Mouse (Mus musculus): ENCODE data around the gene Aff3. TPM values are rescaled to one million over a fixed set of nuclear protein-coding genes. Genes with fewer than 3 reads are reported as not detected.

Gene Aff3
- polyA plus RNA-seq, 2 experiments: 0.18 to 0.22 TPM

DNA sequence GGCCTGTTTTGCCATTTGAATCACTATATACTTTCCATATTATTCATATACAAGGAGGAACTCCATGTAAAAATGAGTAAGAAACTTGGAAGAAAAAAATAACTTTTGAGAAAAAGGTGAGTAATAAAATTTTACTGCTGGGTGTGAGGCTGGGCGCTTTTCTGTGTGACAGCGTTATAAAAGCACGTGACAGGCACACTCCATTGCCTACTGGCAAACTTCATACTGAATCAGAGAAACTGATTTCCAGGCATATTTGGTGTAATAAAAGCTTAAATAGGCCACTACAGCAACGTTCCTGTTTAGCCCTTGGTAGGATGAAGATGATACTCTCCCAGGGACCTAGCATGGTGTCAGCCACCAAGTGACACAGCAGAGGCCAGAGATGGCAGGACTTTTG, 310.2 kb downstream of the Aff3 start:
- WGBS (ENCODE audit: insufficient replicate concordance): 72% methylated on average over 4 of the region's 4 CpGs
- no peak for ATAC-seq (ENCODE audit: insufficient read depth)
- Histone ChIP-seq H3K27ac (no peak overlapping the region), H3K4me1 (replicated peaks; ENCODE audit: control insufficient read depth in 2 of 2, insufficient read depth in 2 of 2, low read length in 1 of 2) (no peaks in the 10 kb centered on the region), H3K27me3 (ENCODE audit: control insufficient read depth, insufficient read depth, low read length) (no peaks in the 10 kb centered on the region), H3K4me2 (ENCODE audit: low read depth) (no peak overlapping the region), H3K36me3 (replicated peaks; ENCODE audit: control insufficient read depth, insufficient read depth, low read depth) (no peaks in the 10 kb centered on the region), H3K9ac (replicated peaks) (no peak overlapping the region), H3K9me3 (ENCODE audit: control insufficient read depth, low read length) (no peaks in the 10 kb centered on the region), H3K4me3 (ENCODE audit: insufficient read depth in 1 of 2, low read depth in 2 of 2, low read length in 2 of 2) (no peak overlapping the region)
- no peak for DNase-seq (ENCODE audit: low read depth in 3 of 3, low spot score in 3 of 3)
- no peak for TF ChIP-seq EP300 (IDR thresholded peaks at IDR 0.05; ENCODE audit: low read depth)
- no peak for TF ChIP-seq CTCF (IDR thresholded peaks at IDR 0.05; ENCODE audit: low read depth)

GRCm38 (mm10) chr1:38347346-38347745, 317.4 kb downstream of the Aff3 start:
- TF ChIP-seq CTCF (IDR thresholded peaks at IDR 0.05; ENCODE audit: low read depth) (no peak), EP300 (IDR thresholded peaks at IDR 0.05; ENCODE audit: low read depth) (no peak)
- no peak overlapping the region for H3K27ac ChIP-seq
- H3K4me2 ChIP-seq (ENCODE audit: low read depth): no peak overlapping the region
- H3K9ac ChIP-seq (replicated peaks): no peak overlapping the region
- no peak for DNase-seq (ENCODE audit: low read depth in 3 of 3, low spot score in 3 of 3)
- WGBS (ENCODE audit: insufficient replicate concordance): 49% methylated on average over 4 of the region's 4 CpGs
- H3K4me1 ChIP-seq (replicated peaks; ENCODE audit: control insufficient read depth in 2 of 2, insufficient read depth in 2 of 2, low read length in 1 of 2): no peaks in the 10 kb centered on the region
- H3K4me3 ChIP-seq (ENCODE audit: insufficient read depth in 1 of 2, low read depth in 2 of 2, low read length in 2 of 2): no peak overlapping the region
- H3K27me3 ChIP-seq (ENCODE audit: control insufficient read depth, insufficient read depth, low read length): no peaks in the 10 kb centered on the region
- H3K36me3 ChIP-seq (replicated peaks; ENCODE audit: control insufficient read depth, insufficient read depth, low read depth): no peaks in the 10 kb centered on the region
- ATAC-seq (ENCODE audit: insufficient read depth): no peak
- no peaks in the 10 kb centered on the region for H3K9me3 ChIP-seq (ENCODE audit: control insufficient read depth, low read length)

DNA sequence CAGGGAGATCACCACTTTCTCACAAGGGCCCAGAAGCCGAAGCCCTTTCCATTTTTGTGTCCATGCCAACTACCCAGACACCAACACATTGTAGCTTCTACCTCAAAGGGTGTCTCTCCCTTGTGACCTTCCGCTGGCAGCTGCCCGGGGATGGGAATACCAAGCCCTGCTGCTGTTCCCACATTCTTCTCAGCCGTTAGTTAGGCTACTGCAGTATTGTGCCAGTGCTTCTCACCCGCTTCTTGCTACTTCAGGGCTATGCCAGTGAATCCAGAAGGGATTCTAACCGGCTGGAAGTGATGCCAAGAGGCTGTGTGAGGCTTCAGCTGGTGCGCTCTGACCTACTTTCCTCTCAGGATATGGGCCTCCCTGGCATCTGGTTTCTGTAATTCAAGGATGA, 330.5 kb downstream of the Aff3 start:
- WGBS (ENCODE audit: insufficient replicate concordance): 62% methylated on average over 7 of the region's 7 CpGs

DNA sequence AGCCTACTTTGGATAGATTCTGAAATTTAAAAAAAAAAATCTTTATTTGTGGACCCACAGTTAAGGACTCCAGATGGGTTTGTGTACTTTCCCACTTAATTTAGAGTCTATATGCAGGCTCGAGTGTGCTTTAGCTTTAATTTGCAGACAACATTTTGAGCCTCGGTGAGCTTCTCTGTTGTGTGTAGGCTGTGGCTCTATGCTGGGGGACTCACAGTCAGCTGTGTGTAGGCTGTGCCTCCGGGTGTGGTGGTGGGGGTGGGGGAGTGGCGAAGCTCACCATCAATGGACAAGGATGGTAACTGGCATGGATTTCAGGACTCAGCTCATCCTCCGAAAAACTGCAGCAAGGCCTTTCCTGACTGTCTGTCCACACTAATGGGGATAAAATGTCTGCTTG, 331.8 kb downstream of the Aff3 start:
- no peak overlapping the region for H3K4me3 ChIP-seq (ENCODE audit: insufficient read depth in 1 of 2, low read depth in 2 of 2, low read length in 2 of 2)
- H3K27ac ChIP-seq: no peak overlapping the region
- ATAC-seq (ENCODE audit: insufficient read depth) (no peak), DNase-seq (ENCODE audit: low read depth in 3 of 3, low spot score in 3 of 3) (no peak)
- H3K9ac ChIP-seq (replicated peaks): no peak overlapping the region
- H3K4me1 ChIP-seq (replicated peaks; ENCODE audit: control insufficient read depth in 2 of 2, insufficient read depth in 2 of 2, low read length in 1 of 2): no peaks in the 10 kb centered on the region
- no peak overlapping the region for H3K4me2 ChIP-seq (ENCODE audit: low read depth)
- no peaks in the 10 kb centered on the region for H3K27me3 ChIP-seq (ENCODE audit: control insufficient read depth, insufficient read depth, low read length)
- H3K9me3 ChIP-seq (ENCODE audit: control insufficient read depth, low read length): no peaks in the 10 kb centered on the region
- no peaks in the 10 kb centered on the region for H3K36me3 ChIP-seq (replicated peaks; ENCODE audit: control insufficient read depth, insufficient read depth, low read depth)
- TF ChIP-seq EP300 (IDR thresholded peaks at IDR 0.05; ENCODE audit: low read depth) (no peak), CTCF (IDR thresholded peaks at IDR 0.05; ENCODE audit: low read depth) (no peak)
- WGBS (ENCODE audit: insufficient replicate concordance): 61% methylated on average over 5 of the region's 5 CpGs

More for the DNA sequence above, 330.5 kb downstream of the Aff3 start:
- no peaks in the 10 kb centered on the region for H3K27me3 ChIP-seq (ENCODE audit: control insufficient read depth, insufficient read depth, low read length)
- no peak overlapping the region for H3K9ac ChIP-seq (replicated peaks)
- no peaks in the 10 kb centered on the region for H3K4me1 ChIP-seq (replicated peaks; ENCODE audit: control insufficient read depth in 2 of 2, insufficient read depth in 2 of 2, low read length in 1 of 2)
- H3K4me2 ChIP-seq (ENCODE audit: low read depth): no peak overlapping the region
- ATAC-seq (ENCODE audit: insufficient read depth) (no peak), DNase-seq (ENCODE audit: low read depth in 3 of 3, low spot score in 3 of 3) (no peak)
- H3K4me3 ChIP-seq (ENCODE audit: insufficient read depth in 1 of 2, low read depth in 2 of 2, low read length in 2 of 2): no peak overlapping the region
- H3K36me3 ChIP-seq (replicated peaks; ENCODE audit: control insufficient read depth, insufficient read depth, low read depth): no peaks in the 10 kb centered on the region
- H3K27ac ChIP-seq: no peak overlapping the region
- no peak for TF ChIP-seq CTCF (IDR thresholded peaks at IDR 0.05; ENCODE audit: low read depth)
- TF ChIP-seq EP300 (IDR thresholded peaks at IDR 0.05; ENCODE audit: low read depth): no peak
- H3K9me3 ChIP-seq (ENCODE audit: control insufficient read depth, low read length): no peaks in the 10 kb centered on the region

GRCm38 (mm10) chr1:38324206-38324605, 340.5 kb downstream of the Aff3 start:
- 61% methylated on average over 5 of the region's 5 CpGs for WGBS (ENCODE audit: insufficient replicate concordance)
- Histone ChIP-seq H3K36me3 (replicated peaks; ENCODE audit: control insufficient read depth, insufficient read depth, low read depth) (no peaks in the 10 kb centered on the region), H3K4me2 (ENCODE audit: low read depth) (no peak overlapping the region), H3K27ac (no peak overlapping the region), H3K4me1 (replicated peaks; ENCODE audit: control insufficient read depth in 2 of 2, insufficient read depth in 2 of 2, low read length in 1 of 2) (0 out of 4 replicates have a peak, but pooled peaks cover 0 to 2% of the 10 kb centered on the region in 2 experiments), H3K9ac (replicated peaks) (no peak overlapping the region), H3K4me3 (ENCODE audit: insufficient read depth in 1 of 2, low read depth in 2 of 2, low read length in 2 of 2) (no peak overlapping the region), H3K27me3 (ENCODE audit: control insufficient read depth, insufficient read depth, low read length) (no peaks in the 10 kb centered on the region), H3K9me3 (ENCODE audit: control insufficient read depth, low read length) (no peaks in the 10 kb centered on the region)
- TF ChIP-seq CTCF (IDR thresholded peaks at IDR 0.05; ENCODE audit: low read depth) (no peak), EP300 (IDR thresholded peaks at IDR 0.05; ENCODE audit: low read depth) (no peak)
- ATAC-seq (ENCODE audit: insufficient read depth) (no peak), DNase-seq (ENCODE audit: low read depth in 3 of 3, low spot score in 3 of 3) (no peak)
